Mouse (Mus musculus) cerebellum, adult 2 months (tissue): ENCODE data around the gene Srgap1.

Experiments used
- CTCF ChIP-seq: fragments of 200-500 bp; IDR thresholded peaks from 2 replicates; pipeline ENCODE4 v1.5.1; 2011; ENCODE audit warnings: low read depth, mild to moderate bottlenecking, control low read depth, low read length, moderate library complexity, borderline replicate concordance; ENCODE audit not compliant: insufficient read depth
- POLR2A ChIP-seq: fragments of 200-500 bp; IDR thresholded peaks from 2 replicates; pipeline ENCODE4 v1.6.1; 2011; ENCODE audit warnings: low read length, control low read depth, borderline replicate concordance; ENCODE audit not compliant: insufficient read depth

GRCm38 (mm10) chr10:121996500-121996899, 50.6 kb downstream of the Srgap1 start:
- TF ChIP-seq POLR2A (no peak), CTCF (no peak)
